Mouse (Mus musculus) forebrain, embryonic 13.5 days (tissue): ENCODE measurements around the gene Vmn2r53. TPM values are rescaled to one million over a fixed set of nuclear protein-coding genes. Genes with fewer than 3 reads are reported as not detected.
"Not testable (repeated sequence)": the region's sequence is repeated elsewhere in the genome, so short reads cannot be mapped to it uniquely, and the experiment has no call there.

Experiments
- ATAC-seq: fragments of 200-750 bp; cut with Nextera tagmentation; 2 replicates; pipeline ENCODE4 v1.8.0; 2017
- H3K27ac ChIP-seq: fragments of 300-500 bp; sonication (generic); 2 replicates; pipeline ENCODE4 v1.5.1; 2015; ENCODE audit warnings: inconsistent platforms, mild to moderate bottlenecking, moderate library complexity
- H3K27me3 ChIP-seq: fragments of 300-500 bp; sonication (generic); 2 replicates; pipeline ENCODE4 v1.6.1; 2015; ENCODE audit warnings: mild to moderate bottlenecking, inconsistent platforms
- H3K36me3 ChIP-seq: fragments of 300-500 bp; sonication (generic); 2 replicates; pipeline ENCODE4 v1.6.1; 2015; ENCODE audit warnings: mild to moderate bottlenecking, inconsistent platforms; ENCODE audit not compliant: poor library complexity, severe bottlenecking
- H3K4me1 ChIP-seq: fragments of 300-500 bp; sonication (generic); 2 replicates; pipeline ENCODE4 v1.6.1; 2015; ENCODE audit warnings: inconsistent platforms
- H3K4me2 ChIP-seq: fragments of 300-500 bp; sonication (generic); 2 replicates; pipeline ENCODE4 v1.6.1; 2015; ENCODE audit warnings: inconsistent platforms, mild to moderate bottlenecking, moderate library complexity
- H3K4me3 ChIP-seq: fragments of 300-500 bp; sonication (generic); 2 replicates; pipeline ENCODE4 v1.5.1; 2015; ENCODE audit warnings: mild to moderate bottlenecking, inconsistent platforms
- H3K9ac ChIP-seq: fragments of 300-500 bp; sonication (generic); 2 replicates; pipeline ENCODE4 v1.6.1; 2015; ENCODE audit warnings: mild to moderate bottlenecking, inconsistent platforms
- H3K9me3 ChIP-seq: fragments of 300-500 bp; sonication (generic); replicated peaks from 2 replicates; pipeline ENCODE4 v1.6.1; 2016; ENCODE audit warnings: inconsistent platforms
- WGBS: fragments of 180-500 bp; shearing (Covaris S2); methylation state at CpG from one replicate; pipeline ENCODE4 v1.1.7; 2015; 5-methylcytosine and 5-hydroxymethylcytosine counted together
- polyA plus RNA-seq: library from polyadenylated mRNA; unstranded; fragments of >200 nt; fragmentation: Nextera tagmentation; extraction: Ambion mirVana; gene quantifications from 2 replicates; pipeline ENCODE4 v1.2.1, GENCODE M21; 2015

The Vmn2r53 gene
- not detected in 2 replicates for polyA plus RNA-seq

DNA sequence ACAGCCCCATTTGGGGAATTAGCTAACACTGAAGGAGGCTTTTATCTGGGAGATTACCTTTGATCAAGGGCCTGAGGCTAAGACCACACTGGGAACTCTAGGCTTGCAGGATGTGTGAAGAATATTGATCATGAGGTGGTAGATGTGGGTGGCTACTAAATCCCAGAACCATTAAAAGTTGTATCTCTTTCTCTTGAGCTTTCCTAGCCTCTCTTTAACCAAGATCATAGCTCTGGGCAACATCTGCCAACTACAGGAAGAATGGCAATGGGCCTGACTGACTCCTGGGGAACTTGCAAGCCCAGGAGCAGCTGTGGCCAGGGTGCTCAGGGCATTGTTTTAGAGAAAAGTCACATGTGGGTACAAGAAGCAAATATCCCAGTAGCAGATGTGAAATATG, at the start of gene Vmn2r53:
Gene Vmn2r53, minus strand, starts transcription at position 101 of the 400 bp plus-strand sequence.
- Histone ChIP-seq H3K4me2 (no peak within 1 kb of the TSS), H3K4me3 (no peak within 1 kb of the TSS), H3K9ac (no peak within 1 kb of the TSS), H3K4me1 (no peaks in the 10 kb centered on the region), H3K36me3 (no peaks in the 10 kb centered on the region), H3K27ac (no peak within 1 kb of the TSS), H3K27me3 (no peaks in the 10 kb centered on the region), H3K9me3 (peaks cover 31% of the 10 kb centered on the region)
- ATAC-seq, result no peak

DNA sequence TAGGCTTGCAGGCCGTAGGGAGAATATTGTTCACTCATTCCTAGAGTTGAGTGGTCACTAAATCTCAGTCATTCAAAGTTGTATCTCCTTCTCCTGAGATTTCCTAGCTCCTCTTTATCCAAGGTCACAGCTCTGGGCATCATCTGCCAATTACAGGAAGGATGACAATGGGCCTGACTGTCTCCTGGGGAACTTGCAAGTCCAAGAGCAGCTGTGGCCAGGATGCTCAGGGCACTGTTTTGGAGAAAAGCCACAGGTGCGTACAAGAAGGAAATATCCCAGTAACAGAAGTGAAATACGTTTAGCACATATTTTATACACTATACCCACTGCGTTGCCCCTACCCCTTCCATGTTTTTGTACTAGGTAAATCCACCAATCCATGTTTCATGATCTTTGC, 31.6 kb upstream of the Vmn2r53 start, which contains the start of gene Vmn2r54:
Gene Vmn2r54, minus strand, starts transcription at position 101 of the 400 bp plus-strand sequence.
- 79% methylated on average over 3 of the region's 4 CpGs for WGBS
- ATAC-seq, H3K4me2 ChIP-seq, H3K4me1 ChIP-seq, H3K9ac ChIP-seq, H3K27ac ChIP-seq, H3K4me3 ChIP-seq, H3K36me3 ChIP-seq, H3K27me3 ChIP-seq: not testable (repeated sequence)
- peaks cover 11% of the 10 kb centered on the region for H3K9me3 ChIP-seq

Other genes starting within 250 kb of the Vmn2r53 start
- gene Vmn1r84, start 239.5 kb downstream of the Vmn2r53 start, polyA plus RNA-seq, result not detected in 2 replicates
- gene Zfp551, start 186.0 kb downstream of the Vmn2r53 start, polyA plus RNA-seq, result 5.5 and 6.9 TPM in 2 replicates
- gene Zfp606, start 130.5 kb downstream of the Vmn2r53 start, polyA plus RNA-seq, result 48.8 and 50.7 TPM in 2 replicates
- not detected in 2 replicates for gene 2900092C05Rik, start 96.3 kb downstream of the Vmn2r53 start, polyA plus RNA-seq
- not detected in 2 replicates for gene Vmn2r54, start 31.5 kb upstream of the Vmn2r53 start, polyA plus RNA-seq
- not detected in 2 replicates for gene Vmn2r55, start 76.2 kb upstream of the Vmn2r53 start, polyA plus RNA-seq
- gene Vmn2r56, start 126.2 kb upstream of the Vmn2r53 start, polyA plus RNA-seq, result not detected in 2 replicates
- 11.4 and 14.9 TPM in 2 replicates for gene Zscan18, start 194.8 kb upstream of the Vmn2r53 start, polyA plus RNA-seq
- gene Zfp329, start 210.1 kb upstream of the Vmn2r53 start, polyA plus RNA-seq, result 31.0 and 31.4 TPM in 2 replicates
- 32.6 and 33.3 TPM in 2 replicates for gene Zfp110, start 226.0 kb upstream of the Vmn2r53 start, polyA plus RNA-seq